Mouse (Mus musculus): Measurements from ENCODE around the gene Cts8. TPM values are rescaled to one million over a fixed set of nuclear protein-coding genes. Genes with fewer than 3 reads are reported as not detected.

Gene Cts8
- 0.03 TPM for polyA plus RNA-seq (2021)

- TF ChIP-seq CTCF (IDR thresholded peaks at IDR 0.05), result no peak
- DNase-seq (ENCODE audit: low read depth, low spot score), result no peak
- no peaks in the 10 kb centered on the region for H3K27me3 ChIP-seq
- ChIA-PET CTCF (no interaction called here), POLR2A (no interaction called here)
- in situ Hi-C loops (cut with MboI; ENCODE audit: low pct_unique_long_range_greater_than_20kb), result no loop called here
- no peak for ATAC-seq
Observed at GRCm38 (mm10) chr13:61255258-61255657, at the start of gene Cts8. Gene Cts8 (minus strand): TSS chr13:61255358.

DNA sequence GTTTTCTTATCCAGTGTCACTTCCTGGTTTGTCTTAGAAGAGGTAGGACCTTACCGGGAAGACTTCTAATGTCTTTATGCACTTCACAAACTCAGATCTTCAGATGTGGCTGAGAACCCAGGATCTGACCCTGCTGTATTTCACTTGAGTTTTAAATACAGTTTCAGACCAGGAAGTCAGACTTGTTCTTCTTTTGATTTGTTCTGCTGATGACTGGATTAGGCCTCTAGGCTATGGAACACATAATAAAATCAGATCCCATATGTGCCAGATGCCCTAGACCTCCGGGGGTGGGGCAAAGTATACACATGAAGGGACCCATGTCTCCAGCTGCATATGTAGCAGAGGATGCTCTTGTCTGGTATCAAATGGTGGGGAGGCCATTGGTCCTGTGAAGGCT is 33.6 kb upstream of the Cts8 start, which contains the start of gene Gm49398:
Gene Gm49398 (minus strand): TSS at position 101 of the 400 bp plus-strand sequence.
- DNase-seq (ENCODE audit: low read depth, low spot score) (no peak), ATAC-seq (no peak)
- TF ChIP-seq CTCF (IDR thresholded peaks at IDR 0.05), result no peak
- ChIA-PET CTCF (no interaction called here), POLR2A (no interaction called here)
- in situ Hi-C loops (cut with MboI; ENCODE audit: low pct_unique_long_range_greater_than_20kb), result no loop called here
- no peaks in the 10 kb centered on the region for H3K27me3 ChIP-seq

GRCm38 (mm10) chr13:61241076-61241947 is 13.8 kb downstream of the Cts8 start:
- POLR2A ChIA-PET, result no interaction called here
- CTCF ChIA-PET, result interaction anchor here (0.8 to 2.5 kb wide), 6 partner anchors 9 to 482 kb away, joined by 3 to 9 read pairs (median 3); no protein-coding TSS in a partner anchor
- DNase-seq (ENCODE audit: low read depth, low spot score) (peak; percentile 2), ATAC-seq (peak; percentile 84)
- no peaks in the 10 kb centered on the region for H3K27me3 ChIP-seq
- peak; percentile 59 for TF ChIP-seq CTCF (IDR thresholded peaks at IDR 0.05)
- in situ Hi-C loops (cut with MboI; ENCODE audit: low pct_unique_long_range_greater_than_20kb), result loop anchor here (5.0 to 25.0 kb wide), 3 partner anchors 237 to 654 kb away; partner anchors contain the start of gene Ctsj

GRCm38 (mm10) chr13:61203310-61203709 is 51.8 kb downstream of the Cts8 start, which contains the start of gene Cts6:
Gene Cts6 (minus strand): TSS chr13:61203410.
- H3K27me3 ChIP-seq, result no peaks in the 10 kb centered on the region
- no peak for ATAC-seq
- TF ChIP-seq CTCF (IDR thresholded peaks at IDR 0.05), result no peak
- no peak for DNase-seq (ENCODE audit: low read depth, low spot score)
- in situ Hi-C loops (cut with MboI; ENCODE audit: low pct_unique_long_range_greater_than_20kb), result no loop called here
- ChIA-PET POLR2A (no interaction called here), CTCF (no interaction called here)

Other genes starting within 250 kb of the Cts8 start
- gene Ctsj, start 249.4 kb downstream of the Cts8 start, polyA plus RNA-seq (2021), result not detected
- not detected for gene Ctsq, start 214.7 kb downstream of the Cts8 start, polyA plus RNA-seq (2021)
- gene Ctsr, start 91.1 kb downstream of the Cts8 start, polyA plus RNA-seq (2021), result not detected
- gene Cts6, start 51.9 kb downstream of the Cts8 start, polyA plus RNA-seq (2021), result not detected
- not detected for gene Gm49398, start 33.5 kb upstream of the Cts8 start, polyA plus RNA-seq (2021)
- not detected for gene Cts7, start 102.8 kb upstream of the Cts8 start, polyA plus RNA-seq (2021)